In genomic region chr4:86575283-86575983, GRCm38 (mm10) we compare ENCODE assay signal across 8 mouse cellular contexts. TPM values are rescaled to one million over a fixed set of nuclear protein-coding genes. Genes with fewer than 3 reads are reported as not detected.
DNase-seq lines count a peak whose midpoint lies in the region; ATAC-seq lines count a peak whose summit lies in the region.

Gene Rraga (plus strand): TSS chr4:86575668.

- WGBS in lung, embryonic 16.5 days, result under 1% methylated on average over 53 of the region's 53 CpGs

- H3K9ac ChIP-seq in lung, embryonic 16.5 days (ENCODE audit: low read length), result peak within 1 kb of the TSS; percentile 92

- H3K9me3 ChIP-seq in lung, embryonic 16.5 days (ENCODE audit: control insufficient read depth, low read length), result no peaks in the 10 kb centered on the region

- H3K4me2 ChIP-seq in lung, embryonic 16.5 days (ENCODE audit: low read depth, low read length), result peak within 1 kb of the TSS; percentile 79

- no peaks in the 10 kb centered on the region; the same call in 1 of the 2 replicates for H3K27me3 ChIP-seq in lung, embryonic 16.5 days (ENCODE audit: control insufficient read depth, insufficient read depth, low read depth, low read length)

- peaks cover 13% of the 10 kb centered on the region for H3K4me1 ChIP-seq in lung, embryonic 16.5 days (replicated peaks; ENCODE audit: control insufficient read depth, insufficient read depth, low read length)

- DNase-seq in MEL-GATA-1-ER (ENCODE audit: extremely low read depth, low read depth), result peak; percentile 88
- DNase-seq in cerebellum, adult 8-10 months, result peak; percentile 92
- DNase-seq in forelimb bud, embryonic 11.5 days (ENCODE audit: low read depth, low spot score), result peak; percentile 96
- peak; percentile 86 for DNase-seq in layer of hippocampus, adult 9-10 months (ENCODE audit: low spot score)
- peak; percentile 93 for DNase-seq in ovary, postnatal 10 days (ENCODE audit: low spot score)
- DNase-seq in thymus, postnatal 10 days (ENCODE audit: low spot score in 2 of 2), result peak; percentile 91 to 94

- H3K36me3 ChIP-seq in lung, embryonic 16.5 days (ENCODE audit: control insufficient read depth, insufficient read depth, low read length), result no peaks in the 10 kb centered on the region

- H3K4me3 ChIP-seq in lung, embryonic 16.5 days (ENCODE audit: low read length), result peak within 1 kb of the TSS; percentile 85

- H3K27ac ChIP-seq in lung, embryonic 16.5 days (ENCODE audit: low read length), result peak within 1 kb of the TSS; percentile 98

- peak; percentile 93 to 97 for ATAC-seq in hematopoietic stem cell, adult 5-6 weeks (replicated peaks in 1 of 2; ENCODE audit: insufficient read depth in 1 of 2, low FRiP score in 2 of 2, low TSS enrichment in 1 of 2, low read depth in 1 of 2, poor library complexity in 2 of 2, severe bottlenecking in 2 of 2)
- peak; percentile 98 for ATAC-seq in lung, embryonic 16.5 days (ENCODE audit: low read depth)

RNA-seq across cellular contexts. Expression of gene Rraga, which starts in this region (rescaled TPM):
- 11.5 and 15.9 TPM in 2 replicates for total RNA-seq in hematopoietic stem cell, adult 5-6 weeks (2017)
- 97.0 and 98.6 TPM in 2 replicates for polyA plus RNA-seq in lung, embryonic 16.5 days (2015; fragmentation: Nextera tagmentation; extraction: Ambion mirVana)

Comparison
In these comparisons a context has a peak if more than half of its experiments do, and no peak if none do; other contexts are left out.
1. Peak in every context shown above with its lines: DNase-seq, ATAC-seq, H3K4me3 ChIP-seq and H3K27ac ChIP-seq.